Mouse (Mus musculus) left cerebral cortex, postnatal 36 days (tissue): ENCODE data around the gene Rab25. TPM values are rescaled to one million over a fixed set of nuclear protein-coding genes. Genes with fewer than 3 reads are reported as not detected.
A peak's percentile ranks its signal among the peaks of the same experiment; 100 is the strongest.

Source experiments
- DNase-seq, 2 experiments: peaks; one replicate each; pipeline ENCODE4 v3.0.0; 2021 to 2022; ENCODE audit warnings: low spot score in 2 of 2, mixed read lengths in 1 of 2
- intact Hi-C: fragments of 180-260 bp; cut with DNase I; formaldehyde crosslinking; loops from one replicate; pipeline ENCODE4 v1.15.1; 2025
- total RNA-seq, 2 experiments: library from RNA; stranded (reverse); gene quantifications; 2 replicates each; pipeline ENCODE4 v1.2.3; 2021

The Rab25 gene
- total RNA-seq, 2 experiments from 2014 or later, result not detected

DNA sequence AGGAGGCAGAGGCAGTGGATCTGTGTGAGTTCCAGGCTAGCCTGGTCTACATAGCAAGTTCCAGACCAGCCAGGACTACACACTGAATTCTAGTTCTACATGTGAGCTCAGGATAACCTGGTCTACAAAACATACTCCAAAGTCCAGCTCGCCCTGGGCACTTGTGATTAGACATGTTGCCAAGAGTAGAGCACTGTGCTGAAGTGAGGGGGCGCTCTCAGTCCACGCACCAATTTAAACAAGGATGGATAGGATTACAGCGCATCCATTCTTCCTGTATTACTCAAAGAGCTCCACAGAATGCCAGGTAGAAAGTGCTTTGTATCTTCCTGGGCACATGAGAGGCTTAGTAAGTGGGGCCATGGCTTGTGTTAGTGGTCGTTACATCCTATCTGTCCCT, 3.6 kb downstream of the Rab25 start:
- no peak for DNase-seq

DNA sequence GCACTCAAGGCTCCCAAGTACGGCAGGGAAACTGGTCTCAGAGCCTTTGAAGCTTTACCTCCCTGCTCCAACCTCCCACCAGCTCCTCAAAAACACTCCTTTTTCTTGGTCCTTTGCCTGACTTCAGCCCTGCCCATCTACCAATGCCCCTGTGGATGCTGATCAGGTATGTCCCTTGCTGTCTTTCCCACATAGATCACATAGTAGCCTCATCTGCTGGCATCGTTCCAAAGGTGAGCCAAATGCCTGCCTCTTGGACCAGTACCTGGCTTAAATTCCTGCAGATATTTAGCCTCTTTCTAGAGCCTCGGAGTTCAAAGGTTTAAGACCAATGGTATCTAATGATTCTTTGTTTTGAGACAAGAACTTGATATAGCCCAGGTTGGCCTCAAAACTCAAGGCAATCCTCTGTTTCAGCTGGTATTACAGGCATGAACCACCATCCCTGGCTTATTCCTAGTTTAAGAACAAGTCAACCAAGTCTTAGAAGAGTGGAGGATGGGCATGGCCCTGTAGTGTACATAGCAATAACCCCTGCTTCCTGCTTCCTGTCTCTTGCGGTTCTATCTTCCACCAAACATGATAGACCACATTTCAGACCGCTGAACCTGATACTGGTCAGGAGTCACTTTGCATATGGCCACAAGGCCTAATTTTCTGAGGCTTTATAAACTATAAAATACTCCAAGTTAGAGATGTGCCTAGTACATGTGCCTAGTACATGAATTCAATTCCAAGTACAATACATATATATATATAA, 4.3 kb downstream of the Rab25 start:
- intact Hi-C loops, result no loop called here
- DNase-seq, result no peak

More for the DNA sequence above, 3.6 kb downstream of the Rab25 start:
- intact Hi-C loops, result no loop called here

DNA sequence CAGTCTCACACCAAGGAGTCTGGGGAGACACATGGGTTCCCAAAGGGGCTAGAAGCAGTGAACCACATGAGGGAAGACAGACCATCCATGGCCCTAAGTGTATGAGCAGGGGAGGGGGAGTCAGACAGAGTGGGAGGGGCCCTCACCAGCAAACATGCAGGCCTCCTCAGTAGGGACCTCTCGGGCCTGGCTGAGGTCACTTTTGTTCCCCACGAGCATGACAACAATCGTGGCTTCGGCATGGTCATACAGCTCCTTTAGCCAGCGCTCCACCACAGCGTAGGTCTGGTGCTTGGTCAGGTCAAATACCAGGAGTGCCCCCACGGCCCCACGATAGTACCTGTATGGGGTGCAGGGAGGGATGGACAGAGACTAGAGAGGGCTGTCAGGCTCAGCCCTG, 4.9 kb downstream of the Rab25 start:
- intact Hi-C loops, result no loop called here
- no peak for DNase-seq

DNA sequence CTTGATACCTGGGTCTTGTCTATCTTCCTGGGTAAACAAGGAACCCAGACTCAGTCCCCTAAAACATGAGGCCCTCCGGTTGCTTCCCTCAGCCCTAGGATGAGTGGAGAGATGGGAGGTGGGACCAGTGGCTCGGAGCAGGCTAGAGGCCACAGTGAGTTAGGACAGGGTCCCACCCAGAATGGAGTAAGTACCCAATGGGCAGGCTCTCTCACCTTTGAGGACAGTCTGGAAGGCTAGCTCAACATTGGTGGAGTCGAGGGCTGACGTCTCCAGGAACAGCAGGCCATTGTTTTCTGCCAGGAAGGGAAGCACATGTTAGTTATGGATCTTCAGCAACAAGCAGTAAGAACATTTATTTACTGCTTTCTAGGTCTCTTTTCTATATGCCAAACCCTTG, 5.6 kb downstream of the Rab25 start:
- no peak for DNase-seq
- intact Hi-C loops, result no loop called here

DNA sequence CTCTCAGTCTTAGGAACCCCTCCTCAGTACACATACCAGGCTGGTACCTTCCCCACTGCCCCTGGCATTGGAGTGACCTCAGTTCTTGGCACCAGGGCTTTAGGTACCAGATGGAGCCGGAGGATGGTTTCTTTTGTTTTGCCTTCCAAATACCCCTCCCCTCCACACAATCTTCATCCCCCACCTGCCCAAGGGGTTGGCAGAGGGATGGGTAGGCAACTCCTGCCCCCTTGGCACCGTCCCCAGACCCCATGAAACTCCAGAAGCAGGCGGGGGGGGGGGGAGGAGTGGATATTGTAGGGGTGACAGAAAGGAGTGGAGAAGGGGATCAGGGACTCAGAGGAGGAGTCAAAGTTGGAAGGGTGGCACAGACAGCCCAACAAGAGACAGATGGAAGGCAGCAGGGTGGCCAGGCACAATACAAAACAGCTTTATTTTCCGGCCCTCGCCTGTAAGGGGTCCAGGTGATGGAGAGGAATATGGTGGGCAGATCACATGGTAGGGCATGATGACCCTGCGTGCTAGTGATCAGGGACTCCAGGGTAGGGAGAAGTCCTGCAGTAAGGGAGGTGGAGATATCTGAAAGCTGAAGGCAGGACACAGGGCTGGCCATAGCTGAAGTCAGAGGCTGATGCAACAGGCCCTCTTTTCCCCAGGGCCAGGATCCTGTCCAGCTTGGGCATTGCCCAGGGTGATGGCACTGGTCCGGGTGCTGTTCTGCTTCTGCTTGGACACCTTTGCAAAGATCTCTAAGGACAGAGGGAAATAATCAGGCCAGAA, 6.3 kb downstream of the Rab25 start:
- intact Hi-C loops, result no loop called here
- no peak for DNase-seq

DNA sequence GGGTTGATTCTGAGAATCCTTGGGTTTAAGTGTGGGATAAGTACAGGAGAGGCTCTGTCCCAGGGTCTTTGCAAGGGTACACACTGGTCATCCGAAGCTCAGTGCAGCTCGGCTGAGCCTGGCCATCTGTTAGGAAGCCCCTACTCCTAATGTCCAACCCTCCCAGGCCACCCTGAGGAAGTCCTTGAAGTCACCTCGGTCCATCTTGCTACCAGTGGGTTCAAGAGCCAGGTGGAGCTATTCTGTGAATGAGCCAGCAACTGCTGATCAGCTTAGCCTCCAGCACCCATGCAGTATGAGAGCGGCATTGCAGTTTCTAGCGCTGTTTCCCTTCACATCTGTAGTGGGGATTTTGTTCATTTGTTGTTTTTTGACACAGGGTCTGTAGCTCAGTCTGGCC, 8.0 kb downstream of the Rab25 start:
- no peak for DNase-seq
- intact Hi-C loops, result no loop called here

DNA sequence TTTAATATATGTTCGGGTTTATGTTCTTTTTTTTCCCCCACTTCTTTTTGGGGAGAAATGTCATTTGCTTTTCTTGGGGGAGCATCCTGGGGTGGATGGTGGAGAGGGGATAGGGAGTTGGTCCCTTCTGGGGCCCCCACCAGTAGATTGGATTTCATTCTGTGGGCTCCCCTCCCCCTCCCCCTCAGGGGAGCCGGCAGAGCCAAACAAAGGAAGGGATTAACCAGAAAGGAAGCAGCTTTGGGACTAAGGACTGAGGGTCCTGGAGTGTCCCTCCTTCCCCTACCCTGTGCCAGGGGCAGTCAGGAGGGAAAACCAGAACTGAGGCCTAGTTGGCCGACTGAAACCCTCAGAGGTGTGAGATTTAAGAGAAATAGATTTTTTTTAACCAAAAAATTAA, 8.7 kb downstream of the Rab25 start:
- DNase-seq, result no peak
- intact Hi-C loops, result no loop called here

DNA sequence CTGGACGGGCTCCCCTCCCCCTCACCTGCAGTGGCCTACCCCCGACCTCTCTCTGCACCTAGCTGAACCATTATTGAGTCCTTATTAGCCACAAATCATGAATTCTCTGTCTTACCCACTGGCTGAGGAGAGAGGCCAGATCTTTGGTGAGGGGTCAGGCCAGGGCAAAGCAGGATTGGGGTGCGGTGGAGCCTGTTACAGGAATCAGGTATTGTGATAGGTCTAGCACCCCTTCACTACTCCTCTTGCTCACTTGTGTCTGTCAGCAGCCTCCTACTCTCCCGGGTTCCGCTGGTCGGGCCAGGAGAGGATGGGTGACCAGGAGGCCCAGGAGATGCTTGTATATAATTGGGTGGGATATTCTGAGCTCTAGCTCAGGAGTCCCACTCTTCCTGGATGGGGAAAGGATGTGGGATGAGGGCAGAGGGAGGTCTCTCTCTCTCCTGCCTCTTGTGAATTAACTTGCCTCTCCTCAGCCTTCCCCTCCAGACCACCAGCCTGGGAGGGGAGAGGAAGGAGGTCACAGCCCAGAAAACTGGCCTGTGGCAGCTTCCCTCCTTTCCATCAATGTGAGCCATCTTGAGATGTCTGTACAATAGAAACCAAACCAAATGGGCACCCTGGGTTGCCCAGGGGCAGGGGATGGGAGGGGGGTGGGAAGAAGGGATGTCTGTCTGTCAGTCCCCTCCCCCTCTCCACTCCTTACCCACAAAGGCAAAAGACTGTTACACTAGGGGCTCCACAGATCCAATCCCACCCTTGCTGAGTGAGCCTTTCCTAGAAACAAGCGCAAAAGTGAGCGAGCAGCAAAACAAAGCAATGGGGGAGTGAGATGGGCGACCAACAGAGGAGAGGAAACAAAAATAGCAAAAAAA, 9.6 kb downstream of the Rab25 start:
- intact Hi-C loops, result no loop called here

DNA sequence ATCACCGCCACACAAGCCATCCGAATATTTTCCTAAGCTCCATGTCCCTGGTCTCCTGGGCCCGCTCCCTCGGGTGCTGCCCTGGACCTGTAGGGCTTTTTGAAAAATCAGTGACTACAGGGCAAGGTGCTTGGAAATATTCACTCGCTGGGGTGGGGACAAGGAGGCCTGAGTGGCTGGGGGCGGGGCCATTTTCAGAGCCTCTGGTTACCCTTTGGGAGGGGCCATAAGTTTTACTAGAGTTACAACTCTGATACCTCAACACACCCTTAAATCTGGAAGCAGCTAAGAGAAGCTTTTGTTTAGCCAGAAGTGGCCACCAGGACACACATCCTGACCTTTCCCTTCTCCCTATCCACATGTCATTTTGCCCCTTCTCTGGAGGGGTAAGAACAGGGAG, 11.0 kb downstream of the Rab25 start:
- DNase-seq, result no peak
- intact Hi-C loops, result no loop called here

More for the DNA sequence above, 9.6 kb downstream of the Rab25 start:
- DNase-seq, result no peak

DNA sequence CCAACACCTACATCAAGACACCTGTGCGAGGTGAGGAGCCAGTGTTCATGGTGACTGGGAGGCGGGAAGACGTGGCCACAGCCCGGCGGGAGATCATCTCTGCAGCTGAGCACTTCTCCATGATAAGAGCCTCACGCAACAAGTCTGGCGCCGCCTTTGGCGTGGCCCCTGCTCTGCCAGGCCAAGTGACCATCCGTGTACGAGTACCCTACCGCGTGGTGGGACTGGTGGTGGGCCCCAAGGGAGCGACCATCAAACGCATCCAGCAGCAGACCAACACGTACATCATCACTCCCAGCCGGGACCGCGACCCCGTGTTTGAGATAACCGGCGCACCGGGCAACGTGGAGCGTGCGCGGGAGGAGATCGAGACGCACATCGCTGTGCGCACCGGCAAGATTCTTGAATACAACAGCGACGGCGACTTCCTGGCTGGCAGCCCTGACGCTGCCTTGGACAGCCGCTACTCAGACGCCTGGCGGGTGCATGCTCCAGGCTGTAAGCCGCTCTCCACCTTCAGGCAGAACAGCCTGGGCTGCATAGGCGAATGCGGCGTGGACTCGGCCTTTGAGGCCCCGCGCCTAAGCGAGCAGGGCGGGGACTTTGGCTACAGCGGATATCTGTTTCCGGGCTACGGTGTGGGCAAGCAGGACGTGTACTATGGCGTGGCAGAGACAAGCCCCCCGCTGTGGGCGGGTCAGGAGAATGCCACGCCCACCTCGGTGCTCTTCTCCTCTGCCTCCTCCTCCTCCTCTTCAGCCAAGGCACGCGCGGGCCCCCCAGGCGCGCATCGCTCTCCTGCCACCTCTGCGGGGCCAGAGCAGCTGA, 11.8 kb downstream of the Rab25 start:
- DNase-seq, result peak; percentile 82 to 85
- intact Hi-C loops, result no loop called here

DNA sequence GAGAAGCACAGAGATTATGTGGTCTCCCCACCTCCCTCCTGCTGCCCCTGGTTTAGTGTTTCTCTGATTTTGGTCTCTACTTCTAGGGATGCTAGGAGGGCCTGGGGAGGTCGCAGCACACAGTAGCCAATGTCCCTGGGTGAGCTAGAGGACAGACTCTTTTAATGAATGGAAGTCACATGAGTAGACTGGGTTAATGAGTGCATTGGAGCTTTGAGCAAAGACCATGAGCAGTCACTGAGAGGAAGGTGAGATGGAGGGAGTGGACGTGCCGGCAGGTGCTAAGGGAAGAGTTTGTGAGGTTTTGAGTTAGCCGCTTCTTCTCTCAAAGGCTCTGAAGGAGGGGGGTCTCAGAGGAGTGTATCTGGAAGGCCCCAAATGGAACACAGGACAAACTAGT, 12.6 kb downstream of the Rab25 start:
- intact Hi-C loops, result no loop called here
- DNase-seq, result no peak

DNA sequence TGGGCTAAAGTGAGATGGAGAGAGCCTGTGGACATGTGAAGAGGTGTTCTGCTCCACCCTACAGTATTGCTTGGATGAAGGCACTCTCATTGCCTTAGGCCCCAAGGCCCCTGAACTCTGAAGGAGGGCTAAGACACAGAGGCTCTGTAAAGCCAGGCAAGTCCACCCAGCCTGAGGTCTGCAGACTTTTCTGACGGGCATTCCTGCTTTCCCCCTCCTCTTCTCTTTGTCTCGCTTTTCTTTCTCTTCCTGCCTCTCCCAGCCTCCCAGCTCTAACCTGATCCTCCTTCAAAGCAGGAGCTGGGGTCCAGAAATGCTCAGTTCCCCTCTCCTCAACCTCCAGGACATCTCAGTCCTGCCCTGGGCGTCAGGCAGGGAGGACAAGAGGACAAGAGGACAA, 13.1 kb downstream of the Rab25 start:
- no peak for DNase-seq
- intact Hi-C loops, result no loop called here

DNA sequence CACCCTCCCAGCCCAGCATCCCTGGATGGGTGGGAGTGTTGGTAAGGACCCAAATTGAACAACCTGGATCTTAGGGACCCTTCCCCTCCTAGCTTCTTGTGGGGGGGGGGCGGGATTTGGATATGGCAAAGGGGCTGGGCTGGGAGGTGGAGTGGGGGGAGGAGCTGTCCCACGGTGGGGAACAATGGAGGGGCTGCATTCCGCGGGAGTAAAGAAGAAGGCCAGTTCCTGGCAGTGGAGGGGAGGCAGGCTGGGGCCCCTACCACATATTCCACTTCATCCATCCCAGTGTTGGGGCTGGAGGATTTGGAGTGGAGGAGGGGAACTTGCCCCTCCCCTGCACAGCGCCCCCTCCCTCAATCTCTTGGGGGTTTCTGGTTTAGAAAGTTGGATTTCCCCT, 14.4 kb downstream of the Rab25 start:
- intact Hi-C loops, result loop anchor here (5.0 kb wide), 1 partner anchor 121 kb away; the partner anchor contains the start of gene Pmf1
- DNase-seq, result no peak

DNA sequence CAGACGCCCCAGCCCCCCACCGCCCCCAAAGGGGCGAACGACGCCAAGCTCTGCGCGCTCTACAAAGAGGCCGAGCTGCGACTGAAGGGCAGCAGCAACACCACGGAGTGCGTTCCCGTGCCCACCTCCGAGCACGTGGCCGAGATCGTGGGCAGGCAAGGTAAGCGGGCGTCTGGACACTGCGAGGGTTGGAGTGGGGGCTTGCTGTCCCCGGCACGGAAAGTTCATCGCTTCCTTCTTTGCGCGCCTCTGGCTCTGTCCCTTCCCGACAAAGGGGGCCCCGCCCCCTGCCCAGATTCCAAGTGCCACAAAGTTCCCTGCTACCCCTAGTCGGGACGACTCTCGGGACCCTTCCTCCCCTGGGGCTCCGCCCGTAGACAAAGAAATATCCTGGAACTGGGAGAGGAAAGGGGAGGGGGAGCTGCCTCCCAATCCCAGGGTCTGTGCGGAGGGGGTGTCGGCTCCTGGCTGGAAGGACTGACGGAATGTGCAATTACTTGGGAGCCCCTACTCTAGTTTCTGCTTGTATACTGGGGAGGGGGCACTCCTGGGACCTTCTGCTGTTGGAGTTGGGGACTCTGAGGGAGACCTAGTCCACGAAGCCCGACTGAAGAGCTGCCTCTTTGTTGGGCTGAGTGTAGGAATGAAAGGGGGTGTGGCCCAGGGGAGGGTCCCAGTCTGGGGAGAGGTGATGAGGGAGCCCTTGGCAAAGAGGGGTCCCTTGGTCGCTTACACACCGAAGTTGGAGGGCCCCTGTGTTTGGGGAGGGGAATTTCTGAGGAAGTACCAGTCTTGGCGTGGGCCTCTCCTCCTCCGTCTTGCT, 15.2 kb downstream of the Rab25 start:
- intact Hi-C loops, result loop anchor here (5.0 kb wide), 1 partner anchor 121 kb away; the partner anchor contains the start of gene Pmf1
- DNase-seq, result no peak

DNA sequence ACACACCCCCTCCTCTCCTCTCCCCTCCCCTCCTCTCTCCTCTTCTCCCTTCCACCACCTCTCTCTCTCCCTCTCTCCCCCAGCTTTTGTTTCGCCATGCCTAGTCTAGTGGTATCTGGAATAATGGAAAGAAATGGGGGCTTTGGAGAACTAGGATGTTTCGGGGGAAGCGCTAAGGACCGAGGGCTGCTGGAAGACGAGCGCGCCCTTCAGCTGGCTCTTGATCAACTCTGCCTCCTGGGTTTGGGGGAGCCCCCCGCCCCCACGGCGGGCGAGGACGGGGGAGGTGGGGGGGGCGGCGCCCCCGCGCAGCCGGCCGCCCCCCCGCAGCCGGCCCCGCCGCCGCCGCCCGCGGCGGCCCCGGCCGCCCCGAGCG, 15.8 kb downstream of the Rab25 start, which contains the start of gene Mex3a:
TSS of gene Mex3a (plus strand) at position 97 of the 376 bp plus-strand sequence.
- intact Hi-C loops, result loop anchor here (5.0 kb wide), 1 partner anchor 120 kb away; the partner anchor contains the start of gene Pmf1
- no peak for DNase-seq

DNA sequence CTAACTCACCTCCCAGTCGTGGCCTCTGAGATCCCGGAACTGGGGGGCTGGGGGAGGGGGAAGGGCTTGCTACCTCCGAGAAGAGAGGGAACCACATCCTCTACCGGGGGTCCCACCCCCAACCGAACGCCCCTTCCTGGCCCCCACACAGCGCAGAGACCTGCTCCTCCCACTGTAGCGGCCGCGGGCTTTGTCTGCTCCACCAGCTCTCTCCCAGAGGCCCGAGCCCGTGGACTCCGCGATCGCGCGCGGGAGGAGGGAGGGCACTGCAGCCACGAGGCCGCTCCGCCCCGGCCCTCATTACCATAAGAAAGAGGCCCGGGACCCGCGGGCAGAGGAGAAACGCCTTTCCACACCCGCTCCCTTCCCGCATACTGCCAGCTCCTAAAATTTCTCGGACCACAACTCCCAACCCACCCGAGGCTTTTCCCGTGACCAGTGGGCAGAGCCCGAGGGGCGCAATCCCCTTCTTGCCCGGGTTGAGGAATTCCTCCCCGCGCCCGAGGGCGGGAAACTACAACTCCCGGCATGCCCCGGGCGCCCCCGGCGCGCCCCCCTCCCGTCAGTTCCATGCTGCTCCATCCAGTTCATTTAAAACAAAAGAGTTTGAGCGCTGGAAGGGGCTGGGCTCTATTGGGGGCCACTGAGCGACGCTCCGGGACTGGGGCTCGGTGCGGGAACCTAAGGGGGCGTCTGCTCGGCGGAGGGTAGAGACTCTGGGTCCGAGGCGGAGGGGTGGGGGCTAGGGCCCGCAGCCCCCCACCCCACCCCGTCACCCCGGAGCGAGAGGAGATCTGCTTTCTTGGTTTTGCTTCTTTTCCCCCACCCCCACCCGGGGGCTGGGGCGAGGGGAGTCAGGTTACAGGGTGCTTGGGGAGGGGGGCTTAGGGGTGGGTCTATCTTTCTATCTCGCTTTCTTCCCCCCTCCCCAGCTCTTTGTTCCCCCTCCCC, 16.5 kb downstream of the Rab25 start:
- intact Hi-C loops, result loop anchor here (1.0 to 5.0 kb wide), 2 partner anchors 21 to 119 kb away; partner anchors contain the start of gene Pmf1
- DNase-seq, result peak; percentile 86 to 88
